18 mouse cellular contexts compared by ENCODE assay signal in genomic region chr8:47114133-47114796, GRCm38 (mm10).
DNase-seq lines count a peak whose midpoint lies in the region; ATAC-seq and TF ChIP-seq lines count a peak whose summit lies in the region.
"Had no signal": no experiment of that assay in that cellular context is flagged by ENCODE, and none has a peak within 500 bp of the region (broad histone marks: within the 10 kb centered on the region; RNA-seq: fewer than 3 reads in every experiment).

No protein-coding gene starts in this region.

- no peak for TF ChIP-seq CTCF in lung, embryonic 14.5 days (IDR thresholded peaks at IDR 0.05; ENCODE audit: low read depth)
- TF ChIP-seq CTCF in stomach, postnatal 0 days (IDR thresholded peaks at IDR 0.05; ENCODE audit: low read depth): no peak
- no peak for TF ChIP-seq CTCF in hindbrain, postnatal 0 days (IDR thresholded peaks at IDR 0.05; ENCODE audit: low read depth)

- peak; percentile 3 to 14 for DNase-seq in frontal cortex, postnatal 36 days (ENCODE audit: low spot score in 2 of 2)
- no peak for DNase-seq in frontal cortex, postnatal 10 days (ENCODE audit: low spot score in 2 of 2)
- peak; percentile 9 for DNase-seq in lung, embryonic 14.5 days
- no peak for DNase-seq in lung, postnatal 4 days
- DNase-seq in brain, adult 2 months (ENCODE audit: low read depth, low spot score): peak; percentile 50
- no peak for DNase-seq in stomach, postnatal 0 days (ENCODE audit: low spot score)
- DNase-seq in hindbrain, postnatal 0 days (ENCODE audit: low spot score): no peak
- DNase-seq: cerebellum, adult 11-12 months; embryo, embryonic 11 days; gastrocnemius, postnatal 14 days; heart, postnatal 14 days; liver; thymus, adult 18-20 months had no signal

- ATAC-seq in lung, embryonic 14.5 days (ENCODE audit: insufficient read depth): no peak
- ATAC-seq in stomach, postnatal 0 days (ENCODE audit: low FRiP score, low TSS enrichment): no peak
- no peak for ATAC-seq in intestine, embryonic 15.5 days
- no peak for ATAC-seq in hindbrain, postnatal 0 days
- ATAC-seq: intestine, postnatal 0 days; midbrain, embryonic 13.5 days had no signal

- H3K4me3 ChIP-seq in lung, embryonic 14.5 days (ENCODE audit: low read depth, low read length): no peak overlapping the region
- no peak overlapping the region for H3K4me3 ChIP-seq in stomach, postnatal 0 days (ENCODE audit: low read depth, low read length)
- no peak overlapping the region for H3K4me3 ChIP-seq in intestine, embryonic 15.5 days (replicated peaks)
- no peak overlapping the region for H3K4me3 ChIP-seq in hindbrain, postnatal 0 days (ENCODE audit: low read length)
- H3K4me3 ChIP-seq: forebrain, embryonic 12.5 days; midbrain, embryonic 13.5 days; neural tube, embryonic 13.5 days had no signal

- no peak for TF ChIP-seq EP300 in stomach, postnatal 0 days (optimal IDR thresholded peaks at IDR 0.05)

- H3K4me2 ChIP-seq in lung, embryonic 14.5 days: no peak overlapping the region
- peak overlapping the region; percentile 3; the same call in 1 of the 2 replicates for H3K4me2 ChIP-seq in stomach, postnatal 0 days (replicated peaks; ENCODE audit: low read depth)
- no peak overlapping the region for H3K4me2 ChIP-seq in intestine, embryonic 15.5 days (replicated peaks)
- no peak overlapping the region for H3K4me2 ChIP-seq in hindbrain, postnatal 0 days (ENCODE audit: low read depth, low read length)
- H3K4me2 ChIP-seq: forebrain, embryonic 12.5 days; midbrain, embryonic 13.5 days; neural tube, embryonic 13.5 days had no signal

- no peaks in the 10 kb centered on the region for H3K4me1 ChIP-seq in lung, embryonic 14.5 days (ENCODE audit: insufficient read depth)
- no peaks in the 10 kb centered on the region for H3K4me1 ChIP-seq in stomach, postnatal 0 days (replicated peaks; ENCODE audit: control insufficient read depth, insufficient read depth)
- H3K4me1 ChIP-seq in intestine, embryonic 15.5 days (replicated peaks): no peaks in the 10 kb centered on the region
- H3K4me1 ChIP-seq in hindbrain, postnatal 0 days (ENCODE audit: insufficient read depth, low read length): no peaks in the 10 kb centered on the region
- H3K4me1 ChIP-seq: forebrain, embryonic 12.5 days; midbrain, embryonic 13.5 days; neural tube, embryonic 13.5 days had no signal

- H3K36me3 ChIP-seq in lung, embryonic 14.5 days (ENCODE audit: insufficient read depth): no peaks in the 10 kb centered on the region
- no peaks in the 10 kb centered on the region for H3K36me3 ChIP-seq in stomach, postnatal 0 days (ENCODE audit: control insufficient read depth, insufficient read depth, low read length)
- H3K36me3 ChIP-seq in intestine, embryonic 15.5 days: no peaks in the 10 kb centered on the region
- H3K36me3 ChIP-seq in hindbrain, postnatal 0 days (ENCODE audit: insufficient read depth, low read length): no peaks in the 10 kb centered on the region
- H3K36me3 ChIP-seq: forebrain, embryonic 12.5 days; midbrain, embryonic 13.5 days; neural tube, embryonic 13.5 days had no signal

- WGBS in lung, embryonic 14.5 days: 69% methylated on average over 17 of the region's 17 CpGs
- 74% methylated on average over 17 of the region's 17 CpGs for WGBS in stomach, postnatal 0 days
- 74% methylated on average over 17 of the region's 17 CpGs for WGBS in intestine, embryonic 15.5 days
- WGBS in hindbrain, postnatal 0 days: 73% methylated on average over 17 of the region's 17 CpGs

- H3K27me3 ChIP-seq in lung, embryonic 14.5 days (ENCODE audit: insufficient read depth, low read length): no peaks in the 10 kb centered on the region
- H3K27me3 ChIP-seq in stomach, postnatal 0 days (ENCODE audit: control insufficient read depth, insufficient read depth, low read length): no peaks in the 10 kb centered on the region
- no peaks in the 10 kb centered on the region for H3K27me3 ChIP-seq in intestine, embryonic 15.5 days (replicated peaks)
- no peaks in the 10 kb centered on the region for H3K27me3 ChIP-seq in hindbrain, postnatal 0 days (ENCODE audit: insufficient read depth, low read length)
- H3K27me3 ChIP-seq: forebrain, embryonic 12.5 days; midbrain, embryonic 13.5 days; neural tube, embryonic 13.5 days had no signal

- H3K27ac ChIP-seq in lung, embryonic 14.5 days (ENCODE audit: low read depth): no peak overlapping the region
- H3K27ac ChIP-seq in stomach, postnatal 0 days (replicated peaks): no peak overlapping the region
- no peak overlapping the region for H3K27ac ChIP-seq in intestine, embryonic 15.5 days
- H3K27ac ChIP-seq in hindbrain, postnatal 0 days: no peak overlapping the region
- H3K27ac ChIP-seq: forebrain, embryonic 12.5 days; midbrain, embryonic 13.5 days; neural tube, embryonic 13.5 days had no signal

- H3K9ac ChIP-seq in lung, embryonic 14.5 days: no peak overlapping the region
- H3K9ac ChIP-seq in stomach, postnatal 0 days (ENCODE audit: low read length): no peak overlapping the region
- H3K9ac ChIP-seq in intestine, embryonic 15.5 days: no peak overlapping the region
- H3K9ac ChIP-seq in hindbrain, postnatal 0 days (replicated peaks; ENCODE audit: low read length): no peak overlapping the region
- H3K9ac ChIP-seq: forebrain, embryonic 12.5 days; midbrain, embryonic 13.5 days; neural tube, embryonic 13.5 days had no signal

- H3K9me3 ChIP-seq in lung, embryonic 14.5 days (ENCODE audit: low read depth, low read length): no peaks in the 10 kb centered on the region
- H3K9me3 ChIP-seq in stomach, postnatal 0 days (ENCODE audit: control insufficient read depth, low read length): 0 out of 2 replicates have a peak, but pooled peaks cover 3% of the 10 kb centered on the region
- H3K9me3 ChIP-seq in intestine, embryonic 15.5 days: no peaks in the 10 kb centered on the region; the same call in 1 of the 2 replicates
- no peaks in the 10 kb centered on the region for H3K9me3 ChIP-seq in hindbrain, postnatal 0 days (ENCODE audit: low read length)
- H3K9me3 ChIP-seq: forebrain, embryonic 12.5 days; neural tube, embryonic 13.5 days had no signal

Comparison
In these comparisons a context has a peak if more than half of its experiments do, and no peak if none do; other contexts are left out.
1. DNase-seq: peak in frontal cortex, postnatal 36 days (2 of 2), lung, embryonic 14.5 days (single experiment) and brain, adult 2 months (single experiment); none in frontal cortex, postnatal 10 days (0 of 2), lung, postnatal 4 days (0 of 2), stomach, postnatal 0 days (single experiment) and hindbrain, postnatal 0 days (single experiment).